Mouse (Mus musculus): Measurements from ENCODE around the gene Chd4.

- TF ChIP-seq CTCF (IDR thresholded peaks at IDR 0.05) (no peak), EP300 (IDR thresholded peaks at IDR 0.05) (no peak)
Measured at GRCm38 (mm10) chr6:125149569-125149950, 53.8 kb downstream of the Chd4 start.

Data from lung, postnatal 0 days (tissue).